Mouse (Mus musculus): ENCODE measurements around the gene Adgrl2. TPM values are rescaled to one million over a fixed set of nuclear protein-coding genes. Genes with fewer than 3 reads are reported as not detected.

The Adgrl2 gene
- total RNA-seq (2023) = 0.57 and 0.98 TPM in 2 replicates

DNA sequence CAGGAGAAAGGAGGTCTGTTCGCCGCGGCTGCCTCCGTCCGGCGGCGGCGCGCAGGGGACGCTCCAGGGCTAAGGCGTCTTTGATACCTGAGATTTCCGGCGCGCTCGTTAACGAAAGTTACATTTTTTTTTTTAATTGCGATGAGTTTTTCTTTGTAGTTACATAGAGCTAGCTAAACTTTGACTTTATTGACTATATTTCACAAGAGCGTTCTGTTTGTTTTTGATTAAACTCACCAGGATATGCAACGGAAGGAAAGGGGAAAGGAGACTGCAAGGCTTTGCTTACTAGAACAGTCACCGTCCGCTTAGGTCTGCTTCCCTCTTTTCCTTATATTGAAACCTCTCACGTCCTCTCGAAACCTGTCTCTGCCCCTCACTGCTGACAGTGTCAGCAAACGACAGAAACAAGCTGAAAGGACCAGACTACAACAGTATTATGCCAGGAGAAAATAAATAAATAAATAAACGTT, at the start of gene Adgrl2:
TSS of gene Adgrl2 (minus strand) at position 25 of the 473 bp plus-strand sequence.

